Mouse (Mus musculus) liver, adult 2 months (tissue): ENCODE data around the gene Sgms1. TPM values are rescaled to one million over a fixed set of nuclear protein-coding genes. Genes with fewer than 3 reads are reported as not detected.

Experiments
- DNase-seq: peaks from one replicate; pipeline ENCODE4 v3.0.0-alpha.2; 2011; ENCODE audit warnings: low read depth, low spot score; ENCODE audit errors: extremely low read depth
- H3K27ac ChIP-seq: fragments of 200-500 bp; replicated peaks from 2 replicates; pipeline ENCODE4 v1.5.1; 2012; ENCODE audit warnings: low read depth, mild to moderate bottlenecking, control low read depth, inconsistent platforms, low read length; ENCODE audit not compliant: insufficient read depth
- H3K27me3 ChIP-seq: fragments of 200-500 bp; 2 replicates; pipeline ENCODE4 v1.6.1; 2012; ENCODE audit warnings: mild to moderate bottlenecking, moderate library complexity, low read length, inconsistent platforms; ENCODE audit not compliant: control insufficient read depth, insufficient read depth
- H3K36me3 ChIP-seq: fragments of 200-500 bp; 2 replicates; pipeline ENCODE4 v1.6.1; 2012; ENCODE audit warnings: low read length, inconsistent platforms; ENCODE audit not compliant: control insufficient read depth, insufficient read depth
- H3K4me1 ChIP-seq: fragments of 200-500 bp; 2 replicates; pipeline ENCODE4 v1.6.1; 2011; ENCODE audit warnings: low read length; ENCODE audit not compliant: control insufficient read depth, insufficient read depth
- H3K4me3 ChIP-seq: fragments of 200-500 bp; 2 replicates; pipeline ENCODE4 v1.5.1; 2011; ENCODE audit warnings: low read depth, mild to moderate bottlenecking, control low read depth, low read length, moderate library complexity; ENCODE audit not compliant: insufficient read depth
- H3K79me2 ChIP-seq: fragments of 200-500 bp; 2 replicates; pipeline ENCODE4 v1.6.1; 2012; ENCODE audit warnings: inconsistent platforms, mild to moderate bottlenecking, low read length, moderate library complexity; ENCODE audit not compliant: control insufficient read depth, insufficient read depth
- H3K9ac ChIP-seq: fragments of 200-500 bp; 2 replicates; pipeline ENCODE4 v1.6.1; 2012; ENCODE audit warnings: low read depth, mild to moderate bottlenecking, control low read depth, inconsistent platforms, low read length
- CTCF ChIP-seq: fragments of 200-500 bp; IDR thresholded peaks from 2 replicates; pipeline ENCODE4 v1.5.1; 2011; ENCODE audit warnings: low read depth, low read length, control low read depth
- POLR2A ChIP-seq: fragments of 200-500 bp; IDR thresholded peaks from 2 replicates; pipeline ENCODE4 v1.6.1; 2011; ENCODE audit warnings: low read length, control low read depth; ENCODE audit not compliant: insufficient read depth; ENCODE audit errors: extremely low read depth
- WGBS: fragments of 180-500 bp; shearing (Covaris S2); methylation state at CpG from one replicate; pipeline ENCODE4 v1.1.7; 2018; 5-methylcytosine and 5-hydroxymethylcytosine counted together
- polyA plus RNA-seq: library from polyadenylated mRNA; depleted of rRNA; stranded (reverse); fragments of >200 nt; gene quantifications from 2 replicates; pipeline ENCODE4 v1.2.3, GENCODE M21; 2012
- total RNA-seq: library from RNA; depleted of rRNA; stranded (reverse); fragments of >200 nt; gene quantifications from 2 replicates; pipeline ENCODE4 v1.2.3, GENCODE M21; 2014

Sgms1 gene
- total and polyA plus RNA-seq, 2 experiments: 6.5 to 26.7 TPM

- H3K36me3 ChIP-seq: no peaks in the 10 kb centered on the region; the same call in 1 of the 2 replicates
- H3K9ac ChIP-seq: no peak overlapping the region
- H3K4me3 ChIP-seq: no peak overlapping the region
- no peaks in the 10 kb centered on the region for H3K79me2 ChIP-seq
- TF ChIP-seq POLR2A (no peak), CTCF (no peak)
- H3K27me3 ChIP-seq: no peaks in the 10 kb centered on the region
- WGBS: 88% methylated on average over 11 of the region's 11 CpGs
- DNase-seq: no peak
- H3K27ac ChIP-seq: no peak overlapping the region
- H3K4me1 ChIP-seq: no peaks in the 10 kb centered on the region
Observed at GRCm38 (mm10) chr19:32222083-32222482, 167.4 kb downstream of the Sgms1 start.

GRCm38 (mm10) chr19:32220991-32221390, 168.5 kb downstream of the Sgms1 start:
- H3K4me1 ChIP-seq: no peaks in the 10 kb centered on the region
- TF ChIP-seq CTCF (no peak), POLR2A (no peak)
- WGBS: 52% methylated on average over 2 of the region's 2 CpGs
- H3K4me3 ChIP-seq: no peak overlapping the region
- H3K27ac ChIP-seq: no peak overlapping the region
- no peaks in the 10 kb centered on the region for H3K27me3 ChIP-seq
- DNase-seq: no peak
- no peaks in the 10 kb centered on the region for H3K79me2 ChIP-seq
- H3K36me3 ChIP-seq: no peaks in the 10 kb centered on the region; the same call in 1 of the 2 replicates
- no peak overlapping the region for H3K9ac ChIP-seq

- H3K27me3 ChIP-seq: no peaks in the 10 kb centered on the region
- no peak overlapping the region for H3K4me3 ChIP-seq
- no peak for DNase-seq
- H3K79me2 ChIP-seq: no peaks in the 10 kb centered on the region; the same call in 1 of the 2 replicates
- no peak overlapping the region for H3K27ac ChIP-seq
- H3K4me1 ChIP-seq: peaks cover 8% of the 10 kb centered on the region; the same call in 1 of the 2 replicates
- no peak for TF ChIP-seq CTCF
- no peak for TF ChIP-seq POLR2A
- H3K36me3 ChIP-seq: no peaks in the 10 kb centered on the region
- no peak overlapping the region for H3K9ac ChIP-seq
- 97% methylated on average over 2 of the region's 2 CpGs for WGBS
Observed at GRCm38 (mm10) chr19:32216710-32217109, 172.8 kb downstream of the Sgms1 start.

GRCm38 (mm10) chr19:32214905-32215806, 174.4 kb downstream of the Sgms1 start:
- 33% methylated on average over 12 of the region's 12 CpGs for WGBS
- H3K27ac ChIP-seq: no peak overlapping the region

GRCm38 (mm10) chr19:32213577-32213976, 175.9 kb downstream of the Sgms1 start:
- DNase-seq: no peak
- Histone ChIP-seq H3K36me3 (no peaks in the 10 kb centered on the region), H3K27me3 (no peaks in the 10 kb centered on the region), H3K9ac (no peak overlapping the region), H3K79me2 (no peaks in the 10 kb centered on the region; the same call in 1 of the 2 replicates), H3K27ac (no peak overlapping the region), H3K4me1 (peaks cover 13% of the 10 kb centered on the region), H3K4me3 (no peak overlapping the region)
- no peak for TF ChIP-seq CTCF
- TF ChIP-seq POLR2A: no peak
- 45% methylated on average over 3 of the region's 3 CpGs for WGBS

More at GRCm38 (mm10) chr19:32214905-32215806, 174.4 kb downstream of the Sgms1 start:
- TF ChIP-seq CTCF: no peak
- TF ChIP-seq POLR2A: no peak
- DNase-seq: peak; percentile 87
- Histone ChIP-seq H3K79me2 (no peaks in the 10 kb centered on the region; the same call in 1 of the 2 replicates), H3K4me1 (peaks cover 13% of the 10 kb centered on the region), H3K9ac (no peak overlapping the region), H3K27me3 (no peaks in the 10 kb centered on the region), H3K36me3 (no peaks in the 10 kb centered on the region), H3K4me3 (no peak overlapping the region)

- TF ChIP-seq POLR2A (no peak), CTCF (no peak)
- Histone ChIP-seq H3K79me2 (no peaks in the 10 kb centered on the region; the same call in 1 of the 2 replicates), H3K27me3 (no peaks in the 10 kb centered on the region), H3K4me3 (no peak overlapping the region), H3K36me3 (no peaks in the 10 kb centered on the region), H3K4me1 (peaks cover 13% of the 10 kb centered on the region), H3K27ac (peak overlapping the region; percentile 17; the same call in 1 of the 2 replicates), H3K9ac (no peak overlapping the region)
- DNase-seq: no peak
Observed at GRCm38 (mm10) chr19:32211293-32211585, 178.3 kb downstream of the Sgms1 start.
